Mouse (Mus musculus) neutrophil, adult 5-6 weeks (primary cell): ENCODE results near the gene Sdf2. TPM values are rescaled to one million over a fixed set of nuclear protein-coding genes. Genes with fewer than 3 reads are reported as not detected.

Experiments used
- ATAC-seq: fragments of 151-379, 151-347 bp; 2 replicates; pipeline ENCODE4 v1.8.0; 2017; ENCODE audit warnings: mild to moderate bottlenecking, moderate TSS enrichment; ENCODE audit not compliant: insufficient number of reproducible peaks, poor library complexity, low FRiP score, severe bottlenecking; ENCODE audit errors: extremely low read depth
- total RNA-seq: library from RNA; stranded (forward); fragments of 200-1000 nt; gene quantifications from 2 replicates; pipeline ENCODE4 v1.2.3, GENCODE M21; 2017

The Sdf2 gene
- total RNA-seq: 40.2 and 48.6 TPM in 2 replicates

DNA sequence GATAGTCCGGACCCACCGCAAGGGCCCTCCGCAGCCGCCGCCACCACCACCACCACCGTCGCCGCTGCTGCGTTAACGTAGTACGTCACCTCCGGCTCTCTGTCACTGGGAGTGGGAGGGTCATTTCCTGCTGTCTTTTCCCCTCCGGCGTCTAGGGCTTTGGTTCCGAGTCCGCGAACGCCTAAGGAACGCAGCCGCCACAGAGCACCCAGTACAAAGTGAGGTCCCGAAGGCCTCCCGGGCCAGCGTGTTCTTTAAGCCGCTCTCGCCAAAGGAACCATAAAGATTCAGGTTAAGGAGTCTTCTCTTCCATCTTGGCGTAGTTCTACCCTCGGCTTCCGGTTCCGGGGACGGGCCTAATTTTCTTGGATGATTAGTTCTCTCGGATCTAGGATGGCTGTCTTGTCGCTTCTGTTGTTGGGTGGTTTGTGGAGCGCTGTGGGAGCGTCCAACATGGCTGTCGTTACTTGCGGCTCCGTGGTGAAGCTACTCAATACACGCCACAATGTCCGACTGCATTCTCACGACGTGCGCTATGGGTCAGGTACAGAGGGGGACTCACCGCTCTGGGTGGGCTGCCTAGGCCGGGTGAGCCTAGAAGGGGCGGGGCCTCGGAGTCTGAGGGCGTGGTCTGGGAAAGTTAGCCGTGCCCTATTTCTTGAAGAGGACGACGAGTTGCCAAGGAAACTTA lies at the start of gene Sdf2, which contains the start of gene Supt6:
Gene Sdf2 (plus strand): TSS at position 120 of the 691 bp plus-strand sequence.
Gene Supt6 (minus strand): TSS at position 361 of the 691 bp plus-strand sequence.
- ATAC-seq: peak; percentile 85

- ATAC-seq: no peak
These were observed 43.2 kb upstream of the Sdf2 start for GRCm38 (mm10) chr11:78202372-78202771.

DNA sequence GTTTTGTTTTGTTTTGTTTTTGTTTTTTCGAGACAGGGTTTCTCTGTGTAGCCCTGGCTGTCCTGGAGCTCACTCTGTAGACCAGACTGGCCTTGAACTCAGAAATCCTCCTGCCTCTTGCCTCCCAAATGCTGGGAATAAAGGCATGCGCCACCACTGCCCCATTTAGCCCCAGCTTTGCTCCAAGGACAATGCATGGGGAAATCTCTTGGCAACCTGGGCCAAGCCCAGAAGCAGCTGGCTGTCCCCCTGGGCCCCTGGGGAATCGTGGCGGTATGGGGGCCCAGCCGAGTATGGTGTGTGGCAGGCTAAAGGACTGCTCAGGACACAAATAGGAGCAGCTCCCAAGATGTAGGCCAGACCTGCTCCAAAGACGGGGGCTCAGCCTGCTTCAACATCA lies 41.3 kb upstream of the Sdf2 start:
- no peak for ATAC-seq

- no peak for ATAC-seq
These were observed 40.0 kb upstream of the Sdf2 start for GRCm38 (mm10) chr11:78205361-78206206.

DNA sequence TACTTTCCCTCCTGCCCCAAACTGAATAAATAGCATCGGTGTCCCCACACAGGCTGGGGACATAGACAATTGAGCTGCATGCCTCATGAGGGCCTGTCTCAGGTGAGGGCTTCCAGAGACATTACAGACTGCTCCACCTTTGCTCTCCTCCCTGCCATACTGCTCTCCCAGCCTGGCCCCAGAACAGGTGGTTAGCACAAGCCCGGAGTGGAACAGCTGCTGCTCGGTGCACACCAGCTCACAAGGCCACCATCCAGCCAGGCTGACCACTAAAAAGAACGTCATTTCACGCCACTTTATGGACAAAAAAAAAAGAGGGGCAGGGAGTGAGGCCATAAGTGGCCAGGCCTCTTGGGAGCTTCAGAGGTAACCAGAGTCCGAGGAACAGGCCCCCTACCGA lies 38.4 kb upstream of the Sdf2 start:
- no peak for ATAC-seq

GRCm38 (mm10) chr11:78209886-78210285 lies 35.7 kb upstream of the Sdf2 start:
- ATAC-seq: no peak

GRCm38 (mm10) chr11:78210615-78211014 lies 34.9 kb upstream of the Sdf2 start:
- no peak for ATAC-seq

- ATAC-seq: no peak
These were observed 34.0 kb upstream of the Sdf2 start for GRCm38 (mm10) chr11:78211513-78211912.

- ATAC-seq: peak; percentile 74
These were observed 32.3 kb upstream of the Sdf2 start for GRCm38 (mm10) chr11:78213086-78213817.

GRCm38 (mm10) chr11:78215709-78216317 lies 29.7 kb upstream of the Sdf2 start:
- no peak for ATAC-seq

DNA sequence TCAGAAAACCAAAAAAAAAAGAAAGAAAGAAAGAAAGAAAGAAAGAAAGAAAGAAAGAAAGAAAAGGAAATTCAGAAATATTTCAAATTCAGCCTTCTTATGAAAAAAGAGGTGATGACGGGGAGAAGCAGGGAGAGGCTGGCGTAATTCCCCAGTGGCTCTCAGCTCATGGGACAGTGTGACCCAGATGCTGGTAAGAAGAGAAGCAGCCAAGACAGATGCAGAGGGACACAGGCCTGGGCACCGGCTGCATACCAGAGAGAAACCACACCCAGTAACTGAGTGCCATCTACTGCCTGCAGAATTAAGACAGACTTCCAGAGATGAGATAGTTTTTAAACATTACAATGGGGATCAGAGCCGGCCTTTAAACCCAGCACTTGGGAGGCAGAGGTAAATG lies 22.0 kb upstream of the Sdf2 start:
- ATAC-seq: no peak

DNA sequence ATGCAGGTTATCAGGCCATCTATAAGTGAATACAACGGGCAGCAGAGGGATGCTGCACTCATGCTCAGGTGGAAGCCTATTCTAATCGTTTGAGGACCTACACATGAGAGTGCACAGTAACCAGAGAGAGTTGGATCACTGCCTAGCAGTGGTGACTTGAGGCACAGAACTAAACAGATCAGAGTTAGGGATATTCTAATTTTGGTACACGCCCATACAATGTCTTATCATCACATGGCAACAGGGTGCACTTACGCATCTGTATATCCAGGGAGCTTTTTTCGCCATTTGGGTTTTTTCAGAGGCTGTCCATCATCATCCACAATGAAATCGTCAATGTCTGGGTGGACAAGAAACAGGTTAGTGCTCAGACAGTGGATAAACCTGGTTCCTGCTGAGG lies 14.0 kb upstream of the Sdf2 start:
- no peak for ATAC-seq

DNA sequence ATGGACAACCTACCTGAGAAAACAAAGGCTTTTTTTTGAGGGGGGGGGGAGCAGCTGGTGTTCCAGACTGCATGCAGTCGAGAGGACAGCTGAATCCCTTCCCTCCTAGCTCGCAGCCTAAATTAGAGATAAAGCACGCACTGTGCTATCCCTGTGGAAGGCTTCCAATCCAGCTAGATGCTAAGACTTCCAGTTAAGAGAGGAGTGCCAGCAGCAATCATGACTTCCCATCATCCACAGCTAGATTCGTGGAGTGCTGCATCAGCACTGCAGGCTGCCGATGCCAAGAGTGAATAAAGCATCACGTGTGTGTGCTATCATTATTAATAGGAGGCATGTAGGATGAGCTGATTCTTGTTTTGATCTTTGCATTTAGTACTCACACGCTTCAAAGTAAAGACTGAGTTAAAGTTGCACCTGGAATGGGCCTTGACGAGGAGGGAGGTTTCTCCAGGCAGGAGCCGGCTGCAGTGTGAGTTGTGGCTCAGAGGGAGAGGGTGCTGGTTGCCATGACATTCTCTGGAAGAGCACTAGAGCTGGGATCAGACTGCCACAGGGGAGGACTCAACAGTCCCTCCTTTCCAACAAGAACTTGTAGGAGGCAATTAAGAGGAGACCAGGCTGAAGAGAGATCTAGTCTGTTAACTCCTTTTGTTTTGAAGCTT lies 5.2 kb upstream of the Sdf2 start:
- ATAC-seq: no peak

DNA sequence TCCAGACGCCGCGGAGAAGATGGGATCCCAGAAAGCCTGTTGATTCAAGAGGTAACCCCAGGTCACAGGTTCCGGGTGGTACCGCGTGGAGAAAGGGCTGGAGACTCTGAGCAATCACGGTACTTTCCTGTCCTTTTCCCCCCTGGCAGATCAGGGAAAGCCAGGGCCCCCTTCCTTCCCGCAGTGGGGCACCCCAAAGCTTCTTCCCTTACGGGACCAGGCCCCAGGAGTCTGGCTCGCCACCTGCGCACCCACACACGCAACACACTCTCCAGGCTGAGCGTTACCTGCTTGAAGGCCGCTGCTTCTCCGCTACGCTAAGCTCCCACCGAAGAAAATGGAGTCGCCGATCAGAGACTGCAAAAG lies 302 bp upstream of the Sdf2 start:
- no peak for ATAC-seq

GRCm38 (mm10) chr11:78246318-78247011 lies 919 bp downstream of the Sdf2 start:
- ATAC-seq: no peak

GRCm38 (mm10) chr11:78247012-78247348 lies 1.4 kb downstream of the Sdf2 start:
- ATAC-seq: no peak

GRCm38 (mm10) chr11:78247727-78248140 lies 2.2 kb downstream of the Sdf2 start:
- no peak for ATAC-seq

- ATAC-seq: no peak
These were observed 11.1 kb downstream of the Sdf2 start for GRCm38 (mm10) chr11:78256618-78257017.
